Mouse (Mus musculus) NIH3T3 (cell line): ENCODE results near the gene Gm45753.
"Not testable (repeated sequence)": the region's sequence is repeated elsewhere in the genome, so short reads cannot be mapped to it uniquely, and the experiment has no call there.

ENCODE experiments used
- DNase-seq: peaks from one replicate; pipeline ENCODE4 v3.0.0-alpha.2; 2012; ENCODE audit warnings: low read depth

Gene Gm45753

GRCm38 (mm10) chr8:45308366-45308765, at the start of gene Gm45753:
Gene Gm45753, minus strand, starts transcription at chr8:45308466.
- no peak for DNase-seq

- DNase-seq = no peak
These were observed 47.5 kb upstream of the Gm45753 start for GRCm38 (mm10) chr8:45355809-45356208.

- peak; percentile 87 for DNase-seq
These were observed 36.8 kb upstream of the Gm45753 start for GRCm38 (mm10) chr8:45345031-45345430.

- no peak for DNase-seq
These were observed 36.0 kb upstream of the Gm45753 start for GRCm38 (mm10) chr8:45344298-45344697.

GRCm38 (mm10) chr8:45341630-45342628, 33.7 kb upstream of the Gm45753 start:
- DNase-seq = no peak

- DNase-seq = peak; percentile 70
These were observed 25.2 kb upstream of the Gm45753 start for GRCm38 (mm10) chr8:45333493-45333892.

- DNase-seq = peak; percentile 85
These were observed 24.6 kb upstream of the Gm45753 start, which contains the start of gene Cyp4v3 for GRCm38 (mm10) chr8:45332685-45333409. Gene Cyp4v3, minus strand, starts transcription at chr8:45333216.

GRCm38 (mm10) chr8:45330856-45331255, 22.6 kb upstream of the Gm45753 start:
- DNase-seq = no peak

GRCm38 (mm10) chr8:45329206-45329980, 21.1 kb upstream of the Gm45753 start:
- DNase-seq = peak; percentile 40

- DNase-seq = not testable (repeated sequence)
These were observed 18.8 kb upstream of the Gm45753 start for GRCm38 (mm10) chr8:45327076-45327475.

- no peak for DNase-seq
These were observed 15.9 kb upstream of the Gm45753 start for GRCm38 (mm10) chr8:45324151-45324550.

- DNase-seq = no peak
These were observed 13.1 kb upstream of the Gm45753 start for GRCm38 (mm10) chr8:45321365-45321764.

GRCm38 (mm10) chr8:45320930-45321329, 12.7 kb upstream of the Gm45753 start:
- no peak for DNase-seq

- DNase-seq = no peak
These were observed 2.7 kb upstream of the Gm45753 start for GRCm38 (mm10) chr8:45310967-45311366.

GRCm38 (mm10) chr8:45305479-45305878, 2.8 kb downstream of the Gm45753 start:
- peak; percentile 13 for DNase-seq

GRCm38 (mm10) chr8:45304354-45304753, 3.9 kb downstream of the Gm45753 start:
- no peak for DNase-seq

- no peak for DNase-seq
These were observed 5.9 kb downstream of the Gm45753 start for GRCm38 (mm10) chr8:45302390-45302789.

GRCm38 (mm10) chr8:45295276-45295675, 13.0 kb downstream of the Gm45753 start:
- DNase-seq = no peak

GRCm38 (mm10) chr8:45294687-45295086, 13.6 kb downstream of the Gm45753 start, which contains the start of gene Klkb1:
Gene Klkb1, minus strand, starts transcription at chr8:45294859.
- DNase-seq = no peak

GRCm38 (mm10) chr8:45291790-45292189, 16.5 kb downstream of the Gm45753 start:
- DNase-seq = no peak

- no peak for DNase-seq
These were observed 26.6 kb downstream of the Gm45753 start for GRCm38 (mm10) chr8:45281630-45282029.

- DNase-seq = no peak
These were observed 30.8 kb downstream of the Gm45753 start for GRCm38 (mm10) chr8:45277453-45277852.
